Mouse (Mus musculus) yolk sac, embryonic 10.5 days (tissue): ENCODE results near the gene Dppa5a.
A peak's percentile ranks its signal among the peaks of the same experiment; 100 is the strongest.
"Not testable (repeated sequence)": the region's sequence is repeated elsewhere in the genome, so short reads cannot be mapped to it uniquely, and the experiment has no call there.

Source experiments
- DNase-seq: peaks from one replicate; pipeline ENCODE4 v3.0.0-alpha.2; 2017; ENCODE audit warnings: low spot score

Gene Dppa5a

DNA sequence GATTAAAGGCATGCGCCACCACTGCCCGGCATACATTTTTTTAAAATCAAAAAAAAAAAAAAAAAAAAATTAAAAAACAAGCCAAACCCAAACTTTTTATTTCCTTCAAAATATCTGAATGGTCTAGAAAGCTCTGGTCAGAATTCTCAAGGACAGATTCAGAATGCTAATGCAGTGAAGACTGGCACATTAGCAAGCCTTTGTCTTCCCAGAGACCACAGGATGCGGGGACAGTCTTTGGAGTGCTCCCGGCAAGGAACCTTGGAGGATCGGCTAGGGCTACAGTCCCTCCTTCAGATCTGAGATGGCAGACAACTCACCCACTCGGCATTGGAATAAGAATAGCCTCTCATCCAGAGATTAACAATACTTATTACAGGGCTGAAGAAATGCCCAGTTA lies 3.3 kb downstream of the Dppa5a start:
- DNase-seq: no peak

DNA sequence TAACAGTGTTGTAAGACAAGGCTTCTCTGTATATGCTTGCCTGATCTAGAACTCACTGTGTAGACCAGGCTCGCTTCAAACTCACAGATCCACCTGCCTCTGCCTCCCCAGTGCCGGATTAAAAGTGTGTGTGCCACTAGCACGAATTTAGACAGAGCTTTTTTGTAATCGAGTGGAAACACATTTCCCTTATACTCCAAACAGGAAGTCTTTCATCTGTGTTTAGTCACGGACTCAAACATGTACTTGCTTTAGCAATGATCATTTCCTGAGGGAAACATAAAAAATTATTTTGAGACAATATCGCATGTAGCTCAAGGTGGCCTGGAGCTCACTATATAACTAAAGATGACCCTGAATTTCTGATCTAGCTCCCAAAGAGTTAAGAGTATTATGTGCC lies 4.6 kb downstream of the Dppa5a start:
- DNase-seq: no peak

DNA sequence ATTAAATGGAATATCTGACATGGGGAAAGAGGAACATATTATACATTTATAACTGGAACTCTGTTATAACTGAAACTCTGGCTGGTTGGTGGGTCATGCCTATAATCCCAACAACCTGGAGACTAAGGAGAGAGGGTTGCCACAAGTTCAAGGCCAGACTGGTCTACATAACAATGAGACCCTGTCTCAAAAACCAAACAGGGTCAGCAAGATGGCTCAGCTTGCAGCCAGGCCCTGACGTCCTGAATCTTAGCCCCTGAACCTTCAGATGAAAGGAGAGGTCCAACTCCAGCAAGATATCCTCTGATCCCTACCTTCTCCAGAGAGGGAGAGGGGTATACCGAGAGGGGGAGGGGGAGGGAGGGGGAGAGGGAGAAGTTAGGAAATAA lies 7.5 kb downstream of the Dppa5a start:
- no peak for DNase-seq

DNA sequence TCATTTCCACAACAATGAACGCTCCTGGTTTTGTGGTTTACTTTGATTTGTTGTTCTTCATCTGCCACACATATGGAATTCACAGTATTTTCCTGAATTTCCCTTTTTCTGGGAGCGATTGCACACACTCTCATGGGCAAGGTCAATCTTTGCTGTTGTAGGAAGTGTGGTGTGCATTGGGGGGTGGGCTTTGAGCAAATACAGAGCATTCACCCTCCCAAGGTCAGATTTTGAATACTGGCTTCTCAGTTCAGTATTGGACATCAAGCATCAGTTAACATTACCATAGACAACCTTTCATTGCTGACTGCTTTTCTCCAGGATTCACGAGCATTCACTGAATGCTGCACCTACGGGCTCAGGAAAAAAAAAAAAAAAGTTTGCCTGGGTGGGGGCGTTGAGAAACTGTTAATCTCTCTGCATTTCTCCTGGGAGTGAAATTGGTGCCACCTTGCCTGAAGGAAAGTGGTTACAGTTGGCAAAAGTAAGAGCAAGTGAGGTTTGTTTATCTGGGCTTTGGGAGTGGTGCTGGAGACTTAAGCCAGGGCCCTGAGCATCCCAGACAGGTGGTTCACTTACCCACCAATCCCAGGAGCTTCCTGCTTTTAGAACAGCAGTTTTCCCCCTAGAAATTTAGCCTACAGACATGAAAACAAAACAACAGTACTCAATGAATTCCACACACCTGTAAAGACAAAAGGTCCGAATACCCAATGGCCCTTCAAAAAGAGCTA lies 8.1 kb downstream of the Dppa5a start:
- DNase-seq: no peak

DNA sequence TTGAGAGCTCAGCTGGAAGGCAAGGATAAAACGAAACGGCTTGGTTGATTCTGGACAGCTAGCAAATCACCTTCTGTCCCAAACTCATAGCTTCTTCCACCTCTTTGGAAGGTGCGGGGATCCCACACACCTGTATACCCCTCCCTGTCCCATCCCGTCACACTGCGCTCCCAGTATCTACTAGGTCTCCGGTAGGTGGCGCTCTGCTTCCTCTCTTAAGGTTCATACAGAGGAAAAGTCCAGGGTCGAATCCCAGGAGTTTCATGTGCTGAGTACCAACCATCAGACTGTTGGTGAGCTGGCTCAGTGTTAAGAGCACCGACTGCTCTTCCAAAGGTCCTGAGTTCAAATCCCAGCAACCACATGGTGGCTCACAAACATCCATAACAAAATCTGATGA lies 9.9 kb downstream of the Dppa5a start:
- DNase-seq: peak; percentile 23

DNA sequence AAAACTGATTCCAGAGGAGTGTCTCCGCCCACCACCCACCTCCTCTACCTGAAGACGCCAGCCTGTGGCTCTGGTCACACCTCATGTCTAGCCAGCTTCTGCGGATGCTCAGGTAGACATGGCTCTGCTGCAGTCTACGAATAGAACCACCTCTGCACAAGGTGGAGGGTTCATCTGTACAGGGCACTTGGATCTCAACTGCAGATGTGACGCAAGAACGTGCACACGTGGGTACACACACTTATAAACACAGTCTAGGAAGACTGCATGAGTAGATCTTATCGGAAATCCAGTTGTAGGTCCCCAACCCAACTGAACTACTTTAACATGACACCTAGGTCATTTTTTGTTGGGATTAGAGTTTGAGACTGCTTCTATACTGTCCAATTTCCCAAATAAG lies 12.4 kb downstream of the Dppa5a start, which contains the start of gene Gsta2:
TSS of gene Gsta2 (minus strand) at position 178 of the 400 bp plus-strand sequence.
- DNase-seq: no peak

DNA sequence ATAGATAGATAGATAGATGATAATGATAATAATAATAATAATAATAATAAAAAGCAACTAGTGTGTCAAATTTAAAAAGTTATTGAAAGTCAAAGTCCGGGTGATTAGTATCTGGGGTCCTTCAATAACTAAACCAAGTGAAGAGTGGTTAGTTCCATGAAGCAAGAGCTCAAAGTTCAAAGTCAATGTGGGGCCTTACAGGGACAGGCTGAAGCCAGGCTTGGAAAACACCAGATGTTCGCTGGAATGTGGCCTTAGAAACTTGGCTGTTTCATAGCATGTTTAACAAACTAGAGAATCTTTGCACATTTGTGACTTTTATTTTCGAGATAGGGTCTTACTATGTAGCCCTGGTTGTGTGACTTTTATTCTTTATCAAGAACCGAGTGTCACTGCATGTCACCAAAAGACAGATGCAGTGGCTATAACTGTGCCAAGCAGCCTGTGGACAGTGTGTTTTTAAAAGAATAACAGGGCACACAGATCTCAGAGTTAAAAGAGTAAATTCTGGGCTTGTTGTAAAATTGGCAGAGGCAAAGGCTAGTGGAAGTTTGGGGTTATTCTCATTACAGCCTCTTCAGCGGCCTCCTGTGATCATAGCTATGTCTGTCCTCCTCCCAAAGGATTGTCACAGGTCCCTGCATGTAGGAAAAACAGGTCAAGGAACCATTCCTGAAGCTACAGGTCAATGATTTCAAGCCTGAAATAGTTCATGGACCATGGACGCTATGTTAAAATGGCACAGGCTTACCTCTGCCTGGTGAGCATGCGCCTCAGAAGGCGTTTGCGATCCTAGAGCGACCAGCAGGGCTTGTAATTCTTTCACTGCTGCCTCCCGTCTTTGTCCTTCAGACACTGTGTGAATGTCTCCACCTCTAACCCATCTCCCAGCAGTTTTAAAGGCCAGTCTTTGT lies 13.1 kb downstream of the Dppa5a start:
- peak; percentile 26 for DNase-seq

DNA sequence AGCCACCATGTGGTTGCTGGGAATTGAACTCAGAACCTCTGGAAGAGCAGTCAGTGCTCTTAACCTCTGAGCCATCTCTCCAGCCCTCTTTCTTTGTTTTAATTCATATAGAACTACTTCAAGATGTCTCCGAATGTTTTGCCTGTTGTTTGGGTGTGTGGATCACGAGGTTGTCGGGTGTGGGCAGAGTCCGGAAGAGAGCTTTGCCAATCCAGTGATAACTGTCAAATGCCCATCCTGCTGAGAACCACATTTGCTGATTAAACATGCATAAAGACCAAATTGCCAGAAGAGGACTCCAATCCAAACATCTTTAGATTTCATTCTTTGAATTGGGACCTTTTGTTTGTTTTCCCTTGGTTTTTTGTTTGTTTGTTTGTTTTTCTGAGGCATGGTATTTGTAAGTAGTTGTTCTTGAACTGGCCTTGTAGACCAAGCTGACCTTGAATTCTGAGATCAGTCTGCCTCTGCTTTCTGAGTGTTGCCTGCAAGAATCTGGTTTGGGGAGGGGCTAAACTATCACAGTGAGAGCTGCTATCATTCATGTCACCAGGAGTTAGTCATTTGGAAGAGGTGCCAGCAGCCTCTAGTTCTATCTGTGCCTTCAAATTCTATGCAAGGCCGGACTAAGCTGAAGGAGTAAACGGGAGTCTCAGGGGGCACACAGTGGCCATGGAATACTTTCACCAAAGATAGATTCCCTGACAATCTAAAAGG lies 16.3 kb downstream of the Dppa5a start:
- DNase-seq: no peak

DNA sequence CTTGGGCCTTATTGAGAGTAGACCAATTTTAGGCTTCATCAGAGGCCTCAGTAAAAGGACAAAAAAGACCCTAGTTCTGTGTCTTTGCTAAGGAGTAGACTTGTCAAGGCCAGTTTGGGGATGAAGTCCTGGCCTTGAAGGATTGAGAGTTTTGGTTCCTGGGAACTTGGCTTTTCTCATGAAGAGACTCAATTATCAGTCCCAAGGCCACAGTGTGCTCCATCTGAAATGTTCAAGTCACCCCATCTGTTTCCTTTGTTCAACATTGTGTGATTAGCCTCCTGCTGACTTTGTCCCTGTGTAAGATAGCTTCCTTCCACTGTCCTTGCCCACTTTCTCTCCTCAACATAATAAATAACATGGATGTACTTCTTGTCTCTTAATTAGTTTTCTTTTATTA lies 18.0 kb downstream of the Dppa5a start:
- not testable (repeated sequence) for DNase-seq

DNA sequence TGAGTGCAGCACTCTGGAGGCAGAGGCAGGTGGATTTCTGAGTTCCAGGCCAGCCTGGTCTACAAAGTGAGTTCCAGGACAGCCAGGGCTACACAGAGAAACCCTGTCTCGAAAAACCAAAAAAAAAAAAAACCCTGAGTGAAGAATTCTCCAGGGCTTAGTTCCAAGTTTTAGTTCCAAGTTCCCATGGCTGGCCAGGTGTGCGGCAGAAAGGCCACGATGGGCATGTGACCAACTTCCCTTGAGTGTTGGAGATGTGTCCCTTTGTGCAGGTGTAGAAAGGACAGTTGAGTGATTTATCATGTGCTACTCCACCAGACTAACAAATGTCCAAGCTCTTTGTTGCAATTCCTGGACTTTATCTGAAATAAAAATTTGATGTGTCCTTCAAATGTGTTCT lies 18.8 kb downstream of the Dppa5a start:
- not testable (repeated sequence) for DNase-seq

DNA sequence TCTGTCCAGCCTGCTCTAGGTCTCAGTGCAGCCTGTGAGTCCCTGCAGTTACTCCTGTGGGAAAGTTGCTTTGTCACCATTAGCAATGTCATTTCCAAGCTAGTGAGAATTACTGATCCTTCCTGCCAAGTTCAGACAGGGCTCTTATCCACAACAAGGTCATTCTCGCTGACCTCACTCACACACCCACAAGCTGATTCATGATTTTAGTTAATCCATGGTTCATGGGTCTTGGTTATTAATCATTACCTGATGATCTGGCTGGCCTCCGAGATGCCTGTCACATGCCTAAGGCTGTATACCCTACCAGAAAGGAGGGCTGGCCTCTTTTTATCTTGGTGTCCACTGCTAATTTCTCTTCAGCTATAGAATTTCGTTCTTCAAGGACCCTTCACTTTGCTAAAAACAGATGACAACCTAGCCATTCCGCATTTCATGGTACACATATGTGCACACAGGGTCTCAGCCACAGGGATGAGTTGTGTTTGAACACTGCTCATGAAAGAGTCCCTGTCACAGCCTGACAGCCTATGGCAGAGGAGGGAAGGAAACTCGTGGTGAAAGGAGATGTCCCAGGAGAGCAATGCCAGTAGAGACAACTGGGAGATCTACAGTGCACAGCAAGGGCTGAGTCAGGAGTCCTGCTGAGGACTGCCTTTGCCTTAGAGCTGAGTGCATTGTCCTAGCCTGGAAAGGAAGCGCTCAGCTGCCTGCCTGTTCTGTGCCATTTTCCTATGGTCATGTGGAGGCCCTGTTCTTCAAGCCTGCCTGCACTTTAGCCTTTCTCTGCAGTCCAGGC lies 19.6 kb downstream of the Dppa5a start:
- DNase-seq: peak; percentile 26

DNA sequence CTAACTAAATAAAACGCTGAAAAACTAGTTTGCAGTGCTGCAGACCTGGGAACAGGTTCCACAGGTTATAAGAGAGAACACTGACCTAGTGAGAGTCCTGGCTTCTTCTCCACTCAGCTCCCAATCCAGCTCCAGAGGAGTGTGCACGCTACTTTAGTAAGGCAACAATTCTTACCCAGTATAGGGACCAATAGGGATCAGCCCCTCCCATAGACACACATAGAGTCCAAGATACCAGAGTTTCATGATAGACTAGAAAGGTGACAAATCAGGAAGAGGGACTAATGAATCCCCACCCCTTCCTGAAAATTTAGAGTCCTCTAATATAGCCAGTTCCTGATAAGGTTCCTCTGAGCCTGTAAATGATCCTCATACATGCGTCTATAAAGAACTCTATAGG lies 21.0 kb downstream of the Dppa5a start:
- no peak for DNase-seq

DNA sequence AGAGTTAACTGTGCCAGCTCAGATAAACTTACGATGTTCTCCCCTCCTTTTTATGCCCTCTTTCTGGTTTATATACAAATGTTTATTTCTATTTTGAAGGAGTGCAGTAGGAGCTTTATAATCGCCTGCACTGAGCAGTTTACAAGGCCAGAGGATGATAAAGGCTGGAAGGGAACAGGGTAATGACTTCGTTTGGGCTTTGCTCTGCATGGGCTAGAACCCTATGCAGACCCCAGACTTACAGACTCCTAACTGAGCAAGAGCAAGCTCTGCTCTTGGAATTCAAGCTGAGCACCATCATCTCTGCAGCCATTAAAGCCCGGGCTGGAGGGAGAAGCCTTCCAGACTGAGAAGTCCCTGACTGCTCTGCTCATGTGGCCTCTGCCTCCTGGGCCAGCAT lies 22.7 kb downstream of the Dppa5a start:
- not testable (repeated sequence) for DNase-seq

DNA sequence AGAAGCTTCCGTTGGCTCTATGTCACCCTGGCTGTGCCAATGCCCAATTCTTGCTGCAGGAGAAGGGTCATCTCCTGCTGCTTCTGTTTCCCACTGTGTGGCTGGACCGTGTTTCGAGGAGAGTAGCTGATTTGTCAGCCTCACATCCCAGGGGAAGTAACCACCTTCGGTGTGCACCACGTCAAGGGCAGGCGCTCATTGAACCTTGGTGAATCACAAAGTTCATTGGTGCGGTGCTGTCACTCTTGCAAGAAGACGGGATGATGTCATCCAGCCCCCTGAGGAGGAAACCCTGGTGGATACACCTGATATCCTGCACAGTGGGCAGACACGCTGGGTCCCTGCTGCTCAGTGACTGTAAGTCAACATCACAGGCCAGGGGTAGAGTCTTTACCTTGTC lies 24.9 kb downstream of the Dppa5a start:
- not testable (repeated sequence) for DNase-seq

DNA sequence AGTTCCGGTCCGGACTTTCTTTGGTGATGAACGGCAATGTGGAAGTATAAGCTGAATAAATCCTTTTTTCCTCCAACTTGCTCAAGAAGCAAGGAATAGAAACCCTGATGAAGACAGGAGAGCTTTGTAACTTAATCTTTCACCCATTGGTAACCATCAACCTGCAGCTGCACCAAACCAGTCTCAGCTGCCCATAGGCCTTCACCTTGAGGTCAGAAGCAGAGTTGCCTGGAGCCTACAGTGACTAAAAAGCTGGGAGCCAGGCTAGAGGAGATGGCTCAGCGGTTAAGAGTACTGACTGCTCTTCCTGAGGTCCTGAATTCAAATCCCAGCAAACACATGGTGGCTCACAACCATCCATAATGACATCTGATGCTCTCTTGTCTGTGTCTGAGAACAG lies 25.5 kb downstream of the Dppa5a start:
- not testable (repeated sequence) for DNase-seq

DNA sequence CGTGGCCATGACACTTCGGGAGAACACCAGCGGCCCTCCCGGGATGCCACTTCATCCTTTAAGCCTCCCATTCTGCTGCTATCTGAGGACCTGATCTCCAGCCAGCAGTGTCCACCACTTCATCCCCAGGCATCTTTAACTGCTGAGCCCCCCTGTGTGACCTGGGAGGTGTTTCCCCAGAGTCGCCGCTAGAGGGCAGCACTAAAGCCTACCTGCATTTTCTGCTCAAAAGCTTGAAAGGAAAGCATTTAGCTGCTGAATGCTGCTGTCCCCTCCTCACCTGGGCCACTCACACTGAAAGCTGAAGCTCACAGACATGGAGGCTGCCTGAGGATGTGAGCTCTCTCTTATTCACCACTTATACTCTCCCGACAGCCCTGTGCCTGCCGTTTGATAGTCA lies 27.7 kb downstream of the Dppa5a start:
- peak; percentile 30 for DNase-seq

DNA sequence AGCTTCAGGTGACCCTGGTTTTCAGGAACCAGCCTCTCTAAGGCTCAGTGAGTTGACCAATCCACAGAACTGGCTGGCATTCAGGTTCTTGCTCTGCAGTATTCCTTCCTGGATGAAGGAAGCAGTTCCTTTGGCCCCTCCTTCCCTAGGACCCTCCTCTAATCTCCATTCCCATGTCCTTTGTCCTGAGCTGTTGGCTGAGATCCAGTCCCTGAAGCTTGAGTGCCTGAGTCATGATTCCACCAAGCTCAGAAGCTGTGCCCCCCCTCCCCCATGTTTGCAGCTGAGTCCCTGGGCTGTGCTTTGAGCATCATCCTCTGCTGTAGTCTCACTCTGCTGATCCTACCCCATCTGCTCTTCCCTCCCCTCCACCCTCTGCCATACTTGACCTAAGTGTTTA lies 30.9 kb downstream of the Dppa5a start:
- DNase-seq: not testable (repeated sequence)

DNA sequence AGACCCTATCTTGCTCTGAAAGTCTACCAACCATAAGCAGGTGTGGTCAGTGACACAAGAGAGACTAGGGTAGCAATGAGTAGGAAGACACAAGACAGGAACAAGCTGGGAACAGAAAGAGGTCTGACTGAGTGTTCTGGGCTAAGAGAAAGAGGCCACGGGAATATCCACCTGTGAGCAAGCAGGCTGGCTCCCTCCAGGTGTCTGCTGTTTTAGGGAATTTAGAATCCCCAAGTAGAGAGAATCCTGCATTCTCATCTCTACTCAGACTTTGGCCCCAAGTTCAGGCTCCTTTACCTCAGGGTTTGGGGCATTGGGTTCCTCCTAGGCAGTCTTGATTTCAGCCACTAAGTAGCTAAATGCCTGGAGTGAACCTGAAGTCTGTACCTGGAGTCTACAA lies 40.7 kb downstream of the Dppa5a start, which contains the start of gene Omt2b:
TSS of gene Omt2b (plus strand) at position 301 of the 400 bp plus-strand sequence.
- DNase-seq: not testable (repeated sequence)

DNA sequence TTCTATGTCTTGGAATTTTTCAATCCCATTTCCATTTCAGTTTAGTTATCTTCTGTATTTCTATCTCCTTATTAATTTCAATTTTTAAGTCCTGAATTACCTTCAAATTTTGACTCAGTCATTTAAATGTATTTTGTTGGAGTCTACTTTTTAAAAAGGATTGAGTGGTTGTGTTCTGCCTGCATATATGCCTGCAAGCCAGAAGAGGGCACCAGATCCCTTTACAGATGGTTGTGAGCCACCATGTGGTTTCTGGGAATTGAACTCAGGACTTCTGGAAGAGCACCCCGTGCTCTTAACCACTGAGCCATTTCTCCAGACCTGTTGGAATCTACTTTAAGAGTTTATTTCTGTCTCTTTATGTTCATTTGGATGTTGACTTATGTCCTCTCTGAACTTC lies 48.5 kb downstream of the Dppa5a start:
- no peak for DNase-seq
